Mouse (Mus musculus): ENCODE measurements around the gene Adam19. TPM values are rescaled to one million over a fixed set of nuclear protein-coding genes. Genes with fewer than 3 reads are reported as not detected.

Adam19 gene
- polyA plus RNA-seq (2012; rRNA removed): 1.0 and 1.1 TPM in 2 replicates

GRCm38 (mm10) chr11:46055896-46056769, at the start of gene Adam19:
Gene Adam19, plus strand, starts transcription at chr11:46055992.
- Histone ChIP-seq H3K27ac (ENCODE audit: control insufficient read depth, insufficient read depth, low read depth, low read length) (no peak within 1 kb of the TSS; the same call in 1 of the 2 replicates), H3K36me3 (ENCODE audit: control insufficient read depth, insufficient read depth, low read length) (no peaks in the 10 kb centered on the region), H3K4me3 (ENCODE audit: control insufficient read depth, low read depth, low read length) (peak within 1 kb of the TSS; percentile 74), H3K4me1 (ENCODE audit: control insufficient read depth, insufficient read depth, low read length) (peaks cover 14% of the 10 kb centered on the region), H3K27me3 (ENCODE audit: control insufficient read depth, insufficient read depth, low read length) (no peaks in the 10 kb centered on the region; the same call in 1 of the 2 replicates)
- 0 out of 2 replicates have a peak, but pooled peaks have one; percentile 26 for TF ChIP-seq POLR2A (IDR thresholded peaks at IDR 0.05; ENCODE audit: control insufficient read depth, low read depth, low read length)
- no peak for TF ChIP-seq CTCF (IDR thresholded peaks at IDR 0.05; ENCODE audit: control insufficient read depth, insufficient read depth, insufficient replicate concordance, low read depth, low read length)

GRCm38 (mm10) chr11:46016061-46016460, 39.7 kb upstream of the Adam19 start:
- no peak for TF ChIP-seq CTCF (IDR thresholded peaks at IDR 0.05; ENCODE audit: control insufficient read depth, insufficient read depth, insufficient replicate concordance, low read depth, low read length)
- TF ChIP-seq POLR2A (IDR thresholded peaks at IDR 0.05; ENCODE audit: control insufficient read depth, low read depth, low read length): no peak
- Histone ChIP-seq H3K27ac (ENCODE audit: control insufficient read depth, insufficient read depth, low read depth, low read length) (no peak overlapping the region), H3K4me3 (ENCODE audit: control insufficient read depth, low read depth, low read length) (no peak overlapping the region), H3K36me3 (ENCODE audit: control insufficient read depth, insufficient read depth, low read length) (no peaks in the 10 kb centered on the region), H3K4me1 (ENCODE audit: control insufficient read depth, insufficient read depth, low read length) (no peaks in the 10 kb centered on the region), H3K27me3 (ENCODE audit: control insufficient read depth, insufficient read depth, low read length) (no peaks in the 10 kb centered on the region)

GRCm38 (mm10) chr11:46020246-46020645, 35.5 kb upstream of the Adam19 start:
- Histone ChIP-seq H3K36me3 (ENCODE audit: control insufficient read depth, insufficient read depth, low read length) (no peaks in the 10 kb centered on the region), H3K4me1 (ENCODE audit: control insufficient read depth, insufficient read depth, low read length) (no peaks in the 10 kb centered on the region), H3K27me3 (ENCODE audit: control insufficient read depth, insufficient read depth, low read length) (no peaks in the 10 kb centered on the region), H3K4me3 (ENCODE audit: control insufficient read depth, low read depth, low read length) (no peak overlapping the region), H3K27ac (ENCODE audit: control insufficient read depth, insufficient read depth, low read depth, low read length) (no peak overlapping the region)
- TF ChIP-seq POLR2A (IDR thresholded peaks at IDR 0.05; ENCODE audit: control insufficient read depth, low read depth, low read length): no peak
- TF ChIP-seq CTCF (IDR thresholded peaks at IDR 0.05; ENCODE audit: control insufficient read depth, insufficient read depth, insufficient replicate concordance, low read depth, low read length): no peak

GRCm38 (mm10) chr11:46021850-46022249, 33.9 kb upstream of the Adam19 start:
- Histone ChIP-seq H3K4me1 (ENCODE audit: control insufficient read depth, insufficient read depth, low read length) (no peaks in the 10 kb centered on the region), H3K4me3 (ENCODE audit: control insufficient read depth, low read depth, low read length) (no peak overlapping the region), H3K27ac (ENCODE audit: control insufficient read depth, insufficient read depth, low read depth, low read length) (no peak overlapping the region), H3K36me3 (ENCODE audit: control insufficient read depth, insufficient read depth, low read length) (no peaks in the 10 kb centered on the region), H3K27me3 (ENCODE audit: control insufficient read depth, insufficient read depth, low read length) (no peaks in the 10 kb centered on the region)
- TF ChIP-seq POLR2A (IDR thresholded peaks at IDR 0.05; ENCODE audit: control insufficient read depth, low read depth, low read length) (no peak), CTCF (IDR thresholded peaks at IDR 0.05; ENCODE audit: control insufficient read depth, insufficient read depth, insufficient replicate concordance, low read depth, low read length) (no peak)

GRCm38 (mm10) chr11:46022983-46023382, 32.8 kb upstream of the Adam19 start:
- TF ChIP-seq CTCF (IDR thresholded peaks at IDR 0.05; ENCODE audit: control insufficient read depth, insufficient read depth, insufficient replicate concordance, low read depth, low read length) (no peak), POLR2A (IDR thresholded peaks at IDR 0.05; ENCODE audit: control insufficient read depth, low read depth, low read length) (no peak)
- H3K27me3 ChIP-seq (ENCODE audit: control insufficient read depth, insufficient read depth, low read length): no peaks in the 10 kb centered on the region
- no peak overlapping the region for H3K4me3 ChIP-seq (ENCODE audit: control insufficient read depth, low read depth, low read length)
- H3K4me1 ChIP-seq (ENCODE audit: control insufficient read depth, insufficient read depth, low read length): no peaks in the 10 kb centered on the region
- no peaks in the 10 kb centered on the region for H3K36me3 ChIP-seq (ENCODE audit: control insufficient read depth, insufficient read depth, low read length)
- H3K27ac ChIP-seq (ENCODE audit: control insufficient read depth, insufficient read depth, low read depth, low read length): no peak overlapping the region

GRCm38 (mm10) chr11:46025962-46026392, 29.8 kb upstream of the Adam19 start:
- Histone ChIP-seq H3K4me1 (ENCODE audit: control insufficient read depth, insufficient read depth, low read length) (no peaks in the 10 kb centered on the region), H3K27ac (ENCODE audit: control insufficient read depth, insufficient read depth, low read depth, low read length) (no peak overlapping the region), H3K4me3 (ENCODE audit: control insufficient read depth, low read depth, low read length) (no peak overlapping the region), H3K36me3 (ENCODE audit: control insufficient read depth, insufficient read depth, low read length) (no peaks in the 10 kb centered on the region), H3K27me3 (ENCODE audit: control insufficient read depth, insufficient read depth, low read length) (no peaks in the 10 kb centered on the region)
- TF ChIP-seq CTCF (IDR thresholded peaks at IDR 0.05; ENCODE audit: control insufficient read depth, insufficient read depth, insufficient replicate concordance, low read depth, low read length) (no peak), POLR2A (IDR thresholded peaks at IDR 0.05; ENCODE audit: control insufficient read depth, low read depth, low read length) (no peak)

GRCm38 (mm10) chr11:46027952-46028814, 27.6 kb upstream of the Adam19 start:
- Histone ChIP-seq H3K36me3 (ENCODE audit: control insufficient read depth, insufficient read depth, low read length) (no peaks in the 10 kb centered on the region), H3K27ac (ENCODE audit: control insufficient read depth, insufficient read depth, low read depth, low read length) (no peak overlapping the region), H3K27me3 (ENCODE audit: control insufficient read depth, insufficient read depth, low read length) (no peaks in the 10 kb centered on the region), H3K4me1 (ENCODE audit: control insufficient read depth, insufficient read depth, low read length) (no peaks in the 10 kb centered on the region), H3K4me3 (ENCODE audit: control insufficient read depth, low read depth, low read length) (no peak overlapping the region)
- TF ChIP-seq POLR2A (IDR thresholded peaks at IDR 0.05; ENCODE audit: control insufficient read depth, low read depth, low read length) (no peak), CTCF (IDR thresholded peaks at IDR 0.05; ENCODE audit: control insufficient read depth, insufficient read depth, insufficient replicate concordance, low read depth, low read length) (no peak)
